Mouse (Mus musculus) CH12F3 (cell line): ENCODE measurements around the gene Plcb4.

Experiments
- in situ Hi-C: fragments of 300-500 bp; cut with MboI; formaldehyde crosslinking; loops from 2 replicates; pipeline ENCODE4 v1.14.3; 2020; ENCODE audit warnings: low sequenced_read_pairs

The Plcb4 gene

GRCm38 (mm10) chr2:135750748-135751147 lies 91.9 kb downstream of the Plcb4 start:
- in situ Hi-C loops = no loop called here

GRCm38 (mm10) chr2:135755792-135756191 lies 97.0 kb downstream of the Plcb4 start:
- in situ Hi-C loops = no loop called here

- in situ Hi-C loops = no loop called here
Measured at GRCm38 (mm10) chr2:135757478-135757877, 98.7 kb downstream of the Plcb4 start.

GRCm38 (mm10) chr2:135759499-135760095 lies 100.8 kb downstream of the Plcb4 start:
- in situ Hi-C loops = no loop called here

- in situ Hi-C loops = no loop called here
Measured at GRCm38 (mm10) chr2:135761226-135761802, 102.5 kb downstream of the Plcb4 start.

GRCm38 (mm10) chr2:135764706-135765105 lies 105.9 kb downstream of the Plcb4 start:
- in situ Hi-C loops = no loop called here

GRCm38 (mm10) chr2:135766471-135767063 lies 107.8 kb downstream of the Plcb4 start:
- in situ Hi-C loops = no loop called here

- in situ Hi-C loops = no loop called here
Measured at GRCm38 (mm10) chr2:135767535-135767934, 108.7 kb downstream of the Plcb4 start.

- in situ Hi-C loops = no loop called here
Measured at GRCm38 (mm10) chr2:135769701-135770100, 110.9 kb downstream of the Plcb4 start.

GRCm38 (mm10) chr2:135770226-135770625 lies 111.4 kb downstream of the Plcb4 start:
- in situ Hi-C loops = no loop called here

- in situ Hi-C loops = no loop called here
Measured at GRCm38 (mm10) chr2:135773194-135773972, 114.6 kb downstream of the Plcb4 start.

GRCm38 (mm10) chr2:135775026-135775425 lies 116.2 kb downstream of the Plcb4 start:
- in situ Hi-C loops = no loop called here

- in situ Hi-C loops = no loop called here
Measured at GRCm38 (mm10) chr2:135776131-135776775, 117.4 kb downstream of the Plcb4 start.

- in situ Hi-C loops = no loop called here
Measured at GRCm38 (mm10) chr2:135781391-135781790, 122.6 kb downstream of the Plcb4 start.

GRCm38 (mm10) chr2:135787415-135787814 lies 128.6 kb downstream of the Plcb4 start:
- in situ Hi-C loops = no loop called here

GRCm38 (mm10) chr2:135792907-135793306 lies 134.1 kb downstream of the Plcb4 start:
- in situ Hi-C loops = no loop called here

GRCm38 (mm10) chr2:135796684-135797083 lies 137.9 kb downstream of the Plcb4 start:
- in situ Hi-C loops = no loop called here

GRCm38 (mm10) chr2:135797677-135798546 lies 139.1 kb downstream of the Plcb4 start:
- in situ Hi-C loops = no loop called here

GRCm38 (mm10) chr2:135799149-135799770 lies 140.4 kb downstream of the Plcb4 start:
- in situ Hi-C loops = no loop called here

- in situ Hi-C loops = no loop called here
Measured at GRCm38 (mm10) chr2:135800385-135800784, 141.6 kb downstream of the Plcb4 start.
